Mouse (Mus musculus): ENCODE results near the gene Rtn4ip1. TPM values are rescaled to one million over a fixed set of nuclear protein-coding genes. Genes with fewer than 3 reads are reported as not detected.
"Not testable (repeated sequence)": the region's sequence is repeated elsewhere in the genome, so short reads cannot be mapped to it uniquely, and the experiment has no call there.

Rtn4ip1 gene
- total RNA-seq, 2 experiments from 2014 or later, result 14.1 TPM

DNA sequence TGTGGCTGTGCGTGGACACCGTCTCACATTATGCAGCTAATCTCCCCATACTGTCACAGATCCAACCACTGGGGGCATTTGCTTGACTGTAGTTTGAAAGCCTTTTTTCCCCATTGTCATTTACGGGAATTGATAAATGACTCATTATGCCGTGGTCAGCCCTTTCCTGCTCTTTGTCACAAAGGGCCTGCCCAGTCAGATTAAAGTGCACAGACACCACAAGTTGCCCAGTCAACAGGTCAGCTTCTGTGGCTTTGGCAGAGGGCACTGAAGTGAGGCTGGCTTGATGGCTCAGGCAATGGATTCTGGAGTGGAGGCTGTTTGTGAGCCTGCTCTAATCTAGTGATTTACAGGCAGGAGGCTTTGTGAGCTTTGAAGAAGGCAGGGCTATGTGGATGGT is 42.1 kb downstream of the Rtn4ip1 start:
- Histone ChIP-seq H3K4me3 (no peak overlapping the region), H3K27ac (no peak overlapping the region)
- no peak for DNase-seq (ENCODE audit: extremely low spot score in 1 of 2, low spot score in 2 of 2)
- no peak for TF ChIP-seq CTCF (IDR thresholded peaks at IDR 0.05)
- intact Hi-C loops (cut with DNase I), result no loop called here

DNA sequence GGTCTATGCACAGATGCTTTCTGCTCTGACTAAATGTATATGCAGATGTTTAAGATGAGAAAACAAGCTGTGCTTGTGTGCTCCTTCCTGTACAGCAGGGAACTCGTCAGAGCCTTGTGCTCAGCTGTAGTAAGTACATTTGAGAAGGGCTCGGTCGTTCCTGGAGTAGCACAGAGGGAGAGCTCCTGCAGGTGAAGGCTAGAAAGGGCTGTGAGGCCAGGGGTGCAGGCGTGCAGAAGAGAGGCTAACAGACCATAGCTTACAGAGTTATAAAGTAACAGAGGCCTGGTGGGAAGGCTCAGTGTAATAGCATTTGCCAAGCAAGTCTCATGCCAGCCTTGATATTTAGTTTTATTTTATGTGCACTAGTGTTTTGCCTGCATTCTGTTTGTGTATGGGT is 43.8 kb downstream of the Rtn4ip1 start:
- no peak for DNase-seq (ENCODE audit: extremely low spot score in 1 of 2, low spot score in 2 of 2)
- TF ChIP-seq CTCF (IDR thresholded peaks at IDR 0.05), result no peak
- intact Hi-C loops (cut with DNase I), result no loop called here
- no peak overlapping the region for H3K4me3 ChIP-seq
- no peak overlapping the region for H3K27ac ChIP-seq

GRCm38 (mm10) chr10:43953942-43954341 is 52.3 kb downstream of the Rtn4ip1 start:
- intact Hi-C loops (cut with DNase I), result loop anchor here (1.0 to 5.0 kb wide), 5 partner anchors 117 to 1093 kb away; no protein-coding TSS in a partner anchor
- DNase-seq (ENCODE audit: extremely low spot score in 1 of 2, low spot score in 2 of 2), result peak; percentile 52 to 60
- no peak overlapping the region for H3K27ac ChIP-seq
- H3K4me3 ChIP-seq, result no peak overlapping the region
- TF ChIP-seq CTCF (IDR thresholded peaks at IDR 0.05), result peak; percentile 89

- H3K4me3 ChIP-seq, result no peak overlapping the region
- DNase-seq (ENCODE audit: extremely low spot score in 1 of 2, low spot score in 2 of 2), result no peak
- TF ChIP-seq CTCF (IDR thresholded peaks at IDR 0.05), result no peak
- intact Hi-C loops (cut with DNase I), result no loop called here
- no peak overlapping the region; the same call in 1 of the 2 replicates for H3K27ac ChIP-seq
These were observed 63.3 kb downstream of the Rtn4ip1 start for GRCm38 (mm10) chr10:43964943-43965342.

DNA sequence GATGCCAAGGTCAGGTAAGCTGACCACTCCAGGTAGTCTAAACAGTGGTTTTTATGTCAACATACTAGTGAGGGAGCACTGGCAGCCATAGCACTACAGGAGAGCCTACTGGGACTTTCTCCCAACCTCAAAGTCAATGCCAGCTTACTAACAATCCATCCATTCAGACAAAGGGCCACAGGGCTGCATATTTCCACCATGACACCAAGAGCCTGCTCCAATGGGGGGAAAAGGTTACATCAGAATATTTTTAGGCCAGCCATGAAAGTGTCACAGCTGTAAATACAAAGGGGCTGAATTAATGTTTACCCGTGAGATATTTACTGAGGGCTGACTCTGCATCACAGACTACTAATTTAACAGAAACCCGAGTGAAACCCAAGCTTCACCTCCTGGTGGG is 71.6 kb downstream of the Rtn4ip1 start:
- no peak for DNase-seq (ENCODE audit: extremely low spot score in 1 of 2, low spot score in 2 of 2)
- intact Hi-C loops (cut with DNase I), result no loop called here
- Histone ChIP-seq H3K27ac (no peak overlapping the region), H3K4me3 (no peak overlapping the region)
- no peak for TF ChIP-seq CTCF (IDR thresholded peaks at IDR 0.05)

DNA sequence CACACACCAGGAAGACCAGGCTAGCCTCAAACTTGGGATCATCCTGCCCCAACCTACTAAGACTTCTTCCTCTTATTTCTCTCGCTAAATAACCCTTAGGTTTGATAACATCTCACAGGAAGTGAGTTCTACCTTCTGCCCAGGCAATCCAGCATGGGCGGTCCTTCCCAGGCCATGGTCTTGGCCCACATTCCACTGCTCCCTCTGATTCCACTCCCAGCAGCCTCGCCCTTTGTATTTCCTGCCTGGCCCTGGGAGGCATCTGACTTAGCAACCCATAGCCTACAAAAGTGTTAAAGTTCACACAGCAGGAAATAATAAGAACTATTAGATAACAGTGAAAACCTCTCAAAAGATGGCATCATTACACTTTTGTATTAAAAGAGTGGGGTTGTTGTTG is 75.7 kb downstream of the Rtn4ip1 start:
- Histone ChIP-seq H3K4me3 (no peak overlapping the region), H3K27ac (no peak overlapping the region)
- intact Hi-C loops (cut with DNase I), result no loop called here
- DNase-seq (ENCODE audit: extremely low spot score in 1 of 2, low spot score in 2 of 2), result no peak
- no peak for TF ChIP-seq CTCF (IDR thresholded peaks at IDR 0.05)

DNA sequence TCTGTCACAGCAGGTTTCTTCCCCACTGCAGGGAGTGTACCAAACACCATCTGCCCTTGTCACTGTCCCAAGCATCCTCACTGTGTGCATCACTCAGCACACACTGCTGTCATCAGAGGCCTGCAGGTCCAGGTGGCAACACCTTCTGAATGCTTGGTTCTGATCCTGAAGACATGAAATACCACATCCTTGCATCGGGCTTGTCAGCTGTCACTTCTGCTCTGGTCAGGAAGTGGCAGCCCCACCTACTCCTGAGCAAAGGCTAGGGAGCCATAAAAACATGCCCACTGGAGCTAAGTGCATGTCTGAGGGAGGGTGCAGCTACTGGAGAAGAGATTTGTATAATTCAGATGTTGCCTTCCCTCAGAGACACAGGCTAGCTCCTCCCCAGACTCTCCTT is 78.5 kb downstream of the Rtn4ip1 start:
- Histone ChIP-seq H3K4me3 (no peak overlapping the region), H3K27ac (no peak overlapping the region)
- intact Hi-C loops (cut with DNase I), result no loop called here
- TF ChIP-seq CTCF (IDR thresholded peaks at IDR 0.05), result no peak
- no peak for DNase-seq (ENCODE audit: extremely low spot score in 1 of 2, low spot score in 2 of 2)

DNA sequence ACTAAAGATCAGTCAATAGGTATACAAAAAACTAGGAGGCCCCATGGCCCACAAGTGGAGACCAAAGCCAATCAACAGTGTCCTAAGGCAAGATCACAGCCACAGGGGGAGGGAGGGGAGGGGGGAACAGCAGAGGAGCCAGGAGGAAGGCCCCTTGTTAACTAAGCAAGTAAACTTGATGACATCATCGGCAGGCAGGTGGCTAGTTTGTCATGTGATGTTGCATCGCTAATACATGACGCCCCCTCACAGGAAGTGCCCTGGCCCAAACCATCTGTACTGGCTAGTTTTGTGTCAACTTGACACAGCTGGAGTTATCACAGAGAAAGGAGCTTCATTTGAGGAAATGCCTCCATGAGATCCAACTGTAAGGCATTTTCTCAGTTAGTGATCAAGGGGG is 79.1 kb downstream of the Rtn4ip1 start:
- DNase-seq (ENCODE audit: extremely low spot score in 1 of 2, low spot score in 2 of 2); H3K4me3 ChIP-seq; H3K27ac ChIP-seq; intact Hi-C loops (cut with DNase I): not testable (repeated sequence)

- Histone ChIP-seq H3K27ac (no peak overlapping the region), H3K4me3 (no peak overlapping the region)
- intact Hi-C loops (cut with DNase I), result no loop called here
- TF ChIP-seq CTCF (IDR thresholded peaks at IDR 0.05), result no peak
- DNase-seq (ENCODE audit: extremely low spot score in 1 of 2, low spot score in 2 of 2), result no peak
These were observed 80.9 kb downstream of the Rtn4ip1 start for GRCm38 (mm10) chr10:43982470-43982869.

DNA sequence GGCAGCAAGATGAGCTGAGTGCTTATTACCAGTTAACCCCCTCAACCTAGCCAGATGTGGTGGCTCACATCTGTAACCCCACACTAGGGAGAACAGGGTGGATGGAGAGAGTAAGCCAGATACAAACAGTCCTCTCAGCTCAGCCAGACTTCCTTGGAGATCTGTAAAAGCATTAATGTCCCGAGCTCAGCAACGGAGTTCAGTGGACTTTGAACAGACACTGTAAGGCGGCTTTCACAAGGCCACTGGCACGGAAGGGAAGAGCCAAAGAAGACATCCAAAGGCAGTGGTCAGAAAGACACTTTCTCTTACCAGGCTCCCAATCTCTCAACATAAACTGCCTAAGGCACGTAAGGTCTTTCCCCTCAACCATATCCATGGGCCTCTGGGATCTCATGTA is 81.6 kb downstream of the Rtn4ip1 start:
- H3K27ac ChIP-seq, result no peak overlapping the region
- TF ChIP-seq CTCF (IDR thresholded peaks at IDR 0.05), result no peak
- no peak for DNase-seq (ENCODE audit: extremely low spot score in 1 of 2, low spot score in 2 of 2)
- intact Hi-C loops (cut with DNase I), result no loop called here
- H3K4me3 ChIP-seq, result no peak overlapping the region

GRCm38 (mm10) chr10:43983866-43984265 is 82.3 kb downstream of the Rtn4ip1 start:
- no peak for TF ChIP-seq CTCF (IDR thresholded peaks at IDR 0.05)
- Histone ChIP-seq H3K4me3 (no peak overlapping the region), H3K27ac (no peak overlapping the region)
- intact Hi-C loops (cut with DNase I), result no loop called here
- no peak for DNase-seq (ENCODE audit: extremely low spot score in 1 of 2, low spot score in 2 of 2)

DNA sequence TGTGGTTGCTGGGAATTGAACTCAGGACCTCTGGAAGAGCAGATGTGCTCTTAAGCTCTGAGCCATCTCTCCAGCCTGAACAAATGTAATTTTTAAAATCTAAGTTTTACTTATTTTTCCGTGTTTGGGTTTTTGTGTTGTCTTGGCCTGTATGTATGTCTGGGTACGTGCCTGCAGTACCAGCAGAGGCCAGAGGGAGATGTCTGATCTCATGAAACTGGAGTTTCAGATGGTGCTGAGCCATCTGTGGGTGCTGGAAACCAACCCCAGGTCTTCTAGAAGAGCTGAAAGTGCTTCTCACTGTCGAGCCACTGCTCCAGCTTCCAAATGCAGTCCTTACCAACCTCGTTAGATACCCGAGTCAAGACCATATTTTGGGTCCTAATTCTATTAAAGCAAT is 89.7 kb downstream of the Rtn4ip1 start:
- no peak for DNase-seq (ENCODE audit: extremely low spot score in 1 of 2, low spot score in 2 of 2)
- Histone ChIP-seq H3K4me3 (no peak overlapping the region), H3K27ac (no peak overlapping the region)
- intact Hi-C loops (cut with DNase I), result no loop called here
- peak; percentile 20 for TF ChIP-seq CTCF (IDR thresholded peaks at IDR 0.05)

DNA sequence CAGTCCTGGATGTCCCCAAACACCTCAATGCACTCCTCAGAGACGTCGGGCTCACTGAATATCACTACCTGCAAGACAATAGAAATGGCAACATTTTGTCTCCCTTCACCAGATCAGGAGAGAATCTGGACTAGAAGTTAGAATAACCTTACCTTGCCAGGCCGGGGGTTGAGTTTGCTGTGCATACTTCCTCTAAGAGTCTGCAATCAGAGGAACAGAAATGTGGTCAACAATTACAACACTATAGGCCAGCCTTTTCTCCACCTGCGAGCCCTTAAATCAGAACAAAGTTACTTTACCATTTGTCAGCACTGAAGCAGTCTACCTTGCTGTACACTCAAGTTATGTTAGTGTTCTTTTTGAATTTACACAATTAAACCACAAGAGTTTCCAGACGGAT is 90.9 kb downstream of the Rtn4ip1 start:
- intact Hi-C loops (cut with DNase I), result no loop called here
- TF ChIP-seq CTCF (IDR thresholded peaks at IDR 0.05), result no peak

GRCm38 (mm10) chr10:43993198-43993597 is 91.6 kb downstream of the Rtn4ip1 start:
- no peak for DNase-seq (ENCODE audit: extremely low spot score in 1 of 2, low spot score in 2 of 2)
- no peak overlapping the region for H3K4me3 ChIP-seq
- TF ChIP-seq CTCF (IDR thresholded peaks at IDR 0.05), result no peak
- intact Hi-C loops (cut with DNase I), result no loop called here
- no peak overlapping the region for H3K27ac ChIP-seq

More for the DNA sequence above, 90.9 kb downstream of the Rtn4ip1 start:
- Histone ChIP-seq H3K27ac (no peak overlapping the region), H3K4me3 (no peak overlapping the region)
- DNase-seq (ENCODE audit: extremely low spot score in 1 of 2, low spot score in 2 of 2), result no peak
